In genomic region chr7:84587101-84587783, GRCm38 (mm10) we compare ENCODE assay signal across 15 mouse cellular contexts. TPM values are rescaled to one million over a fixed set of nuclear protein-coding genes. Genes with fewer than 3 reads are reported as not detected.
DNase-seq lines count a peak whose midpoint lies in the region; ATAC-seq and TF ChIP-seq lines count a peak whose summit lies in the region.
"Had no signal": no experiment of that assay in that cellular context is flagged by ENCODE, and none has a peak within 500 bp of the region (broad histone marks: within the 10 kb centered on the region; RNA-seq: fewer than 3 reads in every experiment).

No protein-coding gene starts in this region.

- no peak overlapping the region for H3K27ac ChIP-seq in intestine, embryonic 15.5 days
- no peak overlapping the region for H3K27ac ChIP-seq in intestine, postnatal 0 days (ENCODE audit: low read depth, low read length)
- H3K27ac ChIP-seq: hindbrain, embryonic 12.5 days; kidney, postnatal 0 days; midbrain, embryonic 15.5 days had no signal

- no peaks in the 10 kb centered on the region for H3K4me1 ChIP-seq in intestine, embryonic 15.5 days (replicated peaks)
- H3K4me1 ChIP-seq in intestine, postnatal 0 days (replicated peaks; ENCODE audit: control insufficient read depth, insufficient read depth, low read length) = no peaks in the 10 kb centered on the region
- H3K4me1 ChIP-seq: midbrain, embryonic 15.5 days had no signal

- H3K36me3 ChIP-seq in intestine, embryonic 15.5 days = no peaks in the 10 kb centered on the region
- no peaks in the 10 kb centered on the region for H3K36me3 ChIP-seq in intestine, postnatal 0 days (ENCODE audit: control insufficient read depth, insufficient read depth)
- H3K36me3 ChIP-seq: hindbrain, embryonic 12.5 days; midbrain, embryonic 15.5 days had no signal

- DNase-seq in c-Kit-positive CD71-positive TER-119-negative erythroid progenitor cells, embryonic 14.5 days (ENCODE audit: low read depth) = peak; percentile 45
- DNase-seq in urinary bladder, adult 18-20 months (ENCODE audit: low spot score in 2 of 2) = no peak
- DNase-seq in right cerebral cortex, postnatal 10 days (ENCODE audit: low spot score in 2 of 2) = no peak
- DNase-seq: cerebellum, postnatal 10 days; gastrocnemius, postnatal 14 days; lung, adult 18-20 months; thymus, postnatal 14 days had no signal

- H3K9me3 ChIP-seq in intestine, embryonic 15.5 days = no peaks in the 10 kb centered on the region
- H3K9me3 ChIP-seq in intestine, postnatal 0 days (ENCODE audit: control insufficient read depth) = no peaks in the 10 kb centered on the region
- H3K9me3 ChIP-seq: hindbrain, embryonic 12.5 days; midbrain, embryonic 15.5 days had no signal

- no peak overlapping the region for H3K4me2 ChIP-seq in intestine, embryonic 15.5 days (replicated peaks)
- no peak overlapping the region for H3K4me2 ChIP-seq in intestine, postnatal 0 days (replicated peaks; ENCODE audit: low read depth)
- H3K4me2 ChIP-seq: hindbrain, embryonic 12.5 days; midbrain, embryonic 15.5 days had no signal

- no peak for TF ChIP-seq CTCF in intestine, postnatal 0 days (IDR thresholded peaks at IDR 0.05; ENCODE audit: low read depth)

- no peak overlapping the region for H3K9ac ChIP-seq in intestine, embryonic 15.5 days
- no peak overlapping the region for H3K9ac ChIP-seq in intestine, postnatal 0 days (ENCODE audit: low read depth, low read length)
- H3K9ac ChIP-seq: hindbrain, embryonic 12.5 days; midbrain, embryonic 15.5 days had no signal

- peak; percentile 73; the same call in 1 of the 2 replicates for ATAC-seq in intestine, embryonic 15.5 days
- no peak for ATAC-seq in intestine, postnatal 0 days
- peak; percentile 92 for ATAC-seq in erythroid progenitor cell, adult 5-6 weeks (replicated peaks; ENCODE audit: low FRiP score, poor library complexity, severe bottlenecking)
- ATAC-seq in megakaryocyte progenitor cell, adult 5-6 weeks (replicated peaks; ENCODE audit: poor library complexity) = peak; percentile 84

- H3K4me3 ChIP-seq in intestine, embryonic 15.5 days (replicated peaks) = no peak overlapping the region
- H3K4me3 ChIP-seq in intestine, postnatal 0 days (ENCODE audit: low read depth, low read length) = no peak overlapping the region
- H3K4me3 ChIP-seq: hindbrain, embryonic 12.5 days; midbrain, embryonic 15.5 days had no signal

- H3K27me3 ChIP-seq in intestine, embryonic 15.5 days (replicated peaks) = no peaks in the 10 kb centered on the region
- H3K27me3 ChIP-seq in intestine, postnatal 0 days (replicated peaks; ENCODE audit: control insufficient read depth, insufficient read depth, low read length) = no peaks in the 10 kb centered on the region
- H3K27me3 ChIP-seq: hindbrain, embryonic 12.5 days; midbrain, embryonic 15.5 days had no signal

- 86% methylated on average over 5 of the region's 5 CpGs for WGBS in intestine, embryonic 15.5 days
- 83% methylated on average over 5 of the region's 5 CpGs for WGBS in intestine, postnatal 0 days

RNA-seq across cellular contexts. Expression of gene Fah, which starts 19.3 kb away (rescaled TPM):
- 12.4 and 14.2 TPM in 2 replicates for polyA plus RNA-seq in intestine, embryonic 15.5 days (2015; fragmentation: Nextera tagmentation; extraction: Ambion mirVana)
- 11.1 and 16.5 TPM in 2 replicates for polyA plus RNA-seq in intestine, postnatal 0 days (2015; fragmentation: Nextera tagmentation; extraction: Ambion mirVana)
- total RNA-seq in erythroid progenitor cell, adult 5-6 weeks (2015; ENCODE audit: low replicate concordance) = 1.7 TPM in 1 of 2 replicates, not detected in the other
- 0.13 TPM in 1 of 2 replicates, not detected in the other for total RNA-seq in erythroid progenitor cell, adult 5-6 weeks (2017; ENCODE audit: low replicate concordance)
- 0.86 TPM in 1 of 2 replicates, not detected in the other for total RNA-seq in megakaryocyte progenitor cell, adult 5-6 weeks (2015)
- total RNA-seq in megakaryocyte progenitor cell, adult 5-6 weeks (2017) = 3.0 TPM in 1 of 2 replicates, not detected in the other

RNA-seq across cellular contexts. Expression of gene Gm2115, which starts 58.5 kb away (rescaled TPM):
- 0.88 and 1.00 TPM in 2 replicates for polyA plus RNA-seq in intestine, embryonic 15.5 days (2015; fragmentation: Nextera tagmentation; extraction: Ambion mirVana)
- 0.82 and 1.6 TPM in 2 replicates for polyA plus RNA-seq in intestine, postnatal 0 days (2015; fragmentation: Nextera tagmentation; extraction: Ambion mirVana)
- not detected in 2 replicates for total RNA-seq in erythroid progenitor cell, adult 5-6 weeks (2015; ENCODE audit: low replicate concordance)
- not detected in 2 replicates for total RNA-seq in erythroid progenitor cell, adult 5-6 weeks (2017; ENCODE audit: low replicate concordance)
- total RNA-seq in megakaryocyte progenitor cell, adult 5-6 weeks (2015) = not detected in 2 replicates
- total RNA-seq in megakaryocyte progenitor cell, adult 5-6 weeks (2017) = not detected in 2 replicates
- total RNA-seq: neutrophil, adult 5-6 weeks had no signal
